Mouse (Mus musculus) ES-E14 (cell line): ENCODE measurements around the gene Olfr1412. TPM values are rescaled to one million over a fixed set of nuclear protein-coding genes. Genes with fewer than 3 reads are reported as not detected.

Experiments used
- DNase-seq: peaks from one replicate; pipeline ENCODE4 v3.0.0-alpha.2; 2013; ENCODE audit warnings: low read depth, low spot score
- H3K27ac ChIP-seq: 2 replicates; pipeline ENCODE4 v1.5.1; 2012; ENCODE audit warnings: low read depth, mild to moderate bottlenecking, low read length, moderate library complexity, mixed read lengths; ENCODE audit not compliant: poor library complexity, insufficient read depth, severe bottlenecking
- H3K36me3 ChIP-seq: 2 replicates; pipeline ENCODE4 v1.6.1; 2012; ENCODE audit warnings: mild to moderate bottlenecking, low read length, moderate library complexity, mixed read lengths; ENCODE audit not compliant: control insufficient read depth, poor library complexity, insufficient read depth, severe bottlenecking
- H3K4me1 ChIP-seq, 2 experiments: fragments of 150-350 bp in 1 of 2; sonication (generic) in 1 of 2; 2 replicates each; pipeline ENCODE4 v1.6.1; 2012; ENCODE audit warnings: low read length in 2 of 2, mild to moderate bottlenecking in 1 of 2, mixed read lengths in 1 of 2; ENCODE audit not compliant: control insufficient read depth in 2 of 2, insufficient read depth in 2 of 2, poor library complexity in 1 of 2
- H3K4me3 ChIP-seq, 2 experiments: fragments of 150-350 bp in 1 of 2; sonication (generic) in 1 of 2; 2 replicates each; pipeline ENCODE4 v1.5.1; 2012; ENCODE audit warnings: low read length in 2 of 2, low read depth in 1 of 2, mild to moderate bottlenecking in 1 of 2, mixed read lengths in 1 of 2; ENCODE audit not compliant: insufficient read depth in 1 of 2, poor library complexity in 1 of 2, severe bottlenecking in 1 of 2
- H3K9ac ChIP-seq: 2 replicates; pipeline ENCODE4 v1.6.1; 2012; ENCODE audit warnings: low read depth, mild to moderate bottlenecking, low read length, mixed read lengths; ENCODE audit not compliant: poor library complexity, insufficient read depth, severe bottlenecking
- H3K9me3 ChIP-seq: fragments of 150-350 bp; sonication (generic); 2 replicates; pipeline ENCODE4 v1.6.1; 2012; ENCODE audit warnings: low read depth, mild to moderate bottlenecking, low read length; ENCODE audit not compliant: control insufficient read depth, insufficient read depth
- CHD2 ChIP-seq: IDR thresholded peaks from 2 replicates; pipeline ENCODE4 v1.6.1; 2014; ENCODE audit warnings: mild to moderate bottlenecking, low read depth, low read length, inconsistent platforms
- HCFC1 ChIP-seq: IDR thresholded peaks from 2 replicates; pipeline ENCODE4 v1.6.1; 2012; ENCODE audit warnings: low read length, inconsistent platforms, borderline replicate concordance; ENCODE audit not compliant: insufficient read depth
- MAFK ChIP-seq: IDR thresholded peaks from 2 replicates; pipeline ENCODE4 v1.6.1; 2014; ENCODE audit warnings: mild to moderate bottlenecking, low read depth, low read length, inconsistent platforms; ENCODE audit not compliant: insufficient read depth
- ZC3H11A ChIP-seq: IDR thresholded peaks from 2 replicates; pipeline ENCODE4 v1.6.1; 2012; ENCODE audit warnings: low read depth, mild to moderate bottlenecking, inconsistent platforms, low read length, borderline replicate concordance
- ZNF384 ChIP-seq: IDR thresholded peaks from 2 replicates; pipeline ENCODE4 v1.6.1; 2012; ENCODE audit warnings: low read depth, low read length, inconsistent platforms
- in situ Hi-C, 2 experiments: fragments of 600-800 bp; cut with MboI; formaldehyde crosslinking; loops; one replicate each; pipeline ENCODE4 v1.15.1; 2025; ENCODE audit warnings: low sequenced_read_pairs in 2 of 2, inconsistent platforms in 1 of 2; ENCODE audit not compliant: unreplicated experiment in 2 of 2
- total RNA-seq: library from RNA; depleted of rRNA; stranded (reverse); fragments of 300-350 nt; gene quantifications from 2 replicates; pipeline ENCODE4 v1.2.3, GENCODE M21; 2012

Gene Olfr1412
- total RNA-seq, 1 experiment = not detected

- Histone ChIP-seq H3K27ac (no peak within 1 kb of the TSS), H3K4me1 (no peaks in the 10 kb centered on the region), H3K36me3 (no peaks in the 10 kb centered on the region), H3K9ac (no peak within 1 kb of the TSS), H3K4me3 (no peak within 1 kb of the TSS), H3K9me3 (no peaks in the 10 kb centered on the region)
- no peak for TF ChIP-seq ZNF384
- no peak for TF ChIP-seq MAFK
- TF ChIP-seq ZC3H11A = no peak
- TF ChIP-seq CHD2 = no peak
- no peak for TF ChIP-seq HCFC1
- in situ Hi-C loops = no loop called here
- no peak for DNase-seq
Measured at GRCm38 (mm10) chr1:92594111-92594510, 8.5 kb downstream of the Olfr1412 start, which contains the start of gene Olfr1411. Olfr1411 (plus strand) TSS chr1:92594411.

DNA sequence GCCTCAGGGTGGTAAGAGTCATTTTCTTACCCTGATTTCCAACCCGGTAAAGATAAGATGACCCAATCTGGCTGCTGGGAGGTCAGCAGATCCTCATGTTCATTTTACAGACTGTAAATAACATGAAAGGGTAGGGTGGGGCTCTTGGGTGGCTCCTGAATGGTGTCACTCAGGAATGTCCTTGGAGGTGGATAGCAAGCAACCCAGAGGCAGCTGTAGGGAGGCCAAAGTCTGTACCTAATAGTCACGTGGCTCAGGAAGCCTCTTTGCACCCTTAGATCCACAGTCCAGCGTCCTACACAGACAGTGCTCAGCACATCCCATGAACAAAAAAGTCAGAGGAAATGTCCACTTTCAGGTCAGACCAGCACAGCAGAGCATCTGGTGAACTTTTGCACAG lies 10.4 kb downstream of the Olfr1412 start:
- Histone ChIP-seq H3K4me3 (no peak overlapping the region), H3K9ac (no peak overlapping the region), H3K9me3 (no peaks in the 10 kb centered on the region), H3K27ac (no peak overlapping the region), H3K4me1 (no peaks in the 10 kb centered on the region), H3K36me3 (no peaks in the 10 kb centered on the region)
- TF ChIP-seq MAFK (no peak), HCFC1 (no peak), ZC3H11A (no peak), ZNF384 (no peak), CHD2 (no peak)
- no peak for DNase-seq
- in situ Hi-C loops = no loop called here

GRCm38 (mm10) chr1:92605482-92605881 lies 19.9 kb downstream of the Olfr1412 start, which contains the start of gene Olfr1410:
Olfr1410 (plus strand) TSS chr1:92605782.
- no peak for DNase-seq
- no peak for TF ChIP-seq ZNF384
- TF ChIP-seq HCFC1 = no peak
- no peak for TF ChIP-seq CHD2
- TF ChIP-seq ZC3H11A = no peak
- Histone ChIP-seq H3K4me3 (no peak within 1 kb of the TSS), H3K36me3 (no peaks in the 10 kb centered on the region), H3K9me3 (no peaks in the 10 kb centered on the region), H3K4me1 (no peaks in the 10 kb centered on the region), H3K9ac (no peak within 1 kb of the TSS), H3K27ac (no peak within 1 kb of the TSS)
- in situ Hi-C loops = no loop called here

DNA sequence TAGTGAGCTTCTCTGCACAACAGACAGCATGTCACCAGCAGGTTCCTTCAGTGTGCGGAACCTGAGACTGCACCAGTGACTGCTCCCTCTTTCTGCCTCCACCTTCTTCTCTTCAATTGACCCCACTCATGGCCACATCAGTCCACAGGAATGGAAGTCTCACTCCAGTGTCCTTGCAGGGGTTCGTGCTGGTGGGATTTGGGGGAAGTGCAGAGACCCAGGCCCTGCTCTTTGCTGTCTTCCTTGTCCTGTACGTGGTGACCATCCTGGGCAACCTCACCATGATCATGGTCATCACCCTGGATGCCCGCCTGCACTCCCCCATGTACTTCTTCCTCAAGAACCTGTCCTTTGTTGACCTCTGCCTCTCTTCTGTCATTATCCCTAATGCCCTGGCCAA lies 22.1 kb downstream of the Olfr1412 start:
- in situ Hi-C loops = no loop called here
- H3K36me3 ChIP-seq = no peaks in the 10 kb centered on the region
- H3K4me3 ChIP-seq = no peak overlapping the region
- no peaks in the 10 kb centered on the region for H3K4me1 ChIP-seq
- no peak overlapping the region for H3K9ac ChIP-seq
- DNase-seq = no peak
- TF ChIP-seq HCFC1 (no peak), ZNF384 (no peak), MAFK (no peak), CHD2 (no peak), ZC3H11A (no peak)
- no peaks in the 10 kb centered on the region for H3K9me3 ChIP-seq
- H3K27ac ChIP-seq = no peak overlapping the region

DNA sequence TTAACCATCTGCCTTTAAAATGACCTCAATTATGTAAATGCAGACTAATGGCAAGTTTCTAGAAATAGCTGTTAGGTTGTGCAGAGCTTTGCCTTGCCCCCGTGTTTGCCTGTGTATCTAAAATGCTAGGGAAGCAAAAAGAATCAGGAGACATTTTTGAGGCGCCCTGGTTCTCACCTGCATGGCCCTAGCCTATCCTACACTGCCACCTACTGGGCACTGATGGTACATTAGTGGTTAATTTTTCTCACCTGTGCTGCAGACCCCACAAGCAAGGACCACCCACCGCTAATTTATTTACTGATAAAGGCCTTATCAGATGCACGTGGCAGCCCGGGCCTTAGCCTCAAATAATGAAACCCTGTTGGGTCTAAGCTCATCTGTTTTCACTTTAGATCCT lies 25.4 kb downstream of the Olfr1412 start:
- Histone ChIP-seq H3K9me3 (no peaks in the 10 kb centered on the region), H3K9ac (no peak overlapping the region), H3K27ac (no peak overlapping the region), H3K36me3 (no peaks in the 10 kb centered on the region), H3K4me3 (no peak overlapping the region), H3K4me1 (no peaks in the 10 kb centered on the region)
- DNase-seq = peak; percentile 50
- in situ Hi-C loops = no loop called here
- no peak for TF ChIP-seq HCFC1
- no peak for TF ChIP-seq CHD2
- TF ChIP-seq ZC3H11A = peak; percentile 91
- peak; percentile 26; the same call in 1 of the 2 replicates for TF ChIP-seq MAFK
- TF ChIP-seq ZNF384 = 0 out of 2 replicates have a peak, but pooled peaks have one; percentile 31
